Mouse (Mus musculus) adrenal gland, adult 8-10 months (tissue): ENCODE data around the gene Prpf6. TPM values are rescaled to one million over a fixed set of nuclear protein-coding genes. Genes with fewer than 3 reads are reported as not detected.
A peak's percentile ranks its signal among the peaks of the same experiment; 100 is the strongest.

ENCODE experiments used
- DNase-seq: peaks from one replicate; pipeline ENCODE4 v3.0.0; 2022
- total RNA-seq, 4 experiments: library from RNA; stranded (reverse); gene quantifications; 2 replicates each; pipeline ENCODE4 v1.2.4; 2022

Gene Prpf6
- total RNA-seq, 4 experiments from 2014 or later = 69.0 to 85.2 (median 76.4) TPM

GRCm38 (mm10) chr2:181580131-181580772, 11.4 kb upstream of the Prpf6 start:
- no peak for DNase-seq

DNA sequence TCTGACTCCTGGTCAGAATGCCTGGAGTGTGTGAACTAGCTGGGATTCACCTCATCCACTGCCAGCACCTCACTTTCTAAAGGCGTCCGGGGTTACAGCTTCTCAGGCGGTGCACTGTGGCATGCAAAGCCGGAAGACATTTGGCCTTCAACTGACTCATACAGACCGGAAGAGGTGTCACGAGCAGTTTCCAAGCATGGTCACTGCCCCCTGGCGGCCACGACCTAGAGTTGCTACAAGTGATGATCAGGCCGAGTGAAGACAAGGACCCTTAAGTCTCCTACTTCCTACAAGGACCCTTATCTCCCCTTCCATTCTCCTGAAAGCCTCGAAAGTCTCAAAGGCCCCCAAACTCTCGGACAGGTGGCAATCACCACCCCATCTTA, 10.7 kb upstream of the Prpf6 start:
- peak; percentile 84 for DNase-seq

GRCm38 (mm10) chr2:181581402-181582120, 10.1 kb upstream of the Prpf6 start:
- DNase-seq = peak; percentile 83

- DNase-seq = no peak
These were observed 9.3 kb upstream of the Prpf6 start for GRCm38 (mm10) chr2:181582358-181582757.

GRCm38 (mm10) chr2:181582939-181583338, 8.7 kb upstream of the Prpf6 start:
- DNase-seq = no peak

DNA sequence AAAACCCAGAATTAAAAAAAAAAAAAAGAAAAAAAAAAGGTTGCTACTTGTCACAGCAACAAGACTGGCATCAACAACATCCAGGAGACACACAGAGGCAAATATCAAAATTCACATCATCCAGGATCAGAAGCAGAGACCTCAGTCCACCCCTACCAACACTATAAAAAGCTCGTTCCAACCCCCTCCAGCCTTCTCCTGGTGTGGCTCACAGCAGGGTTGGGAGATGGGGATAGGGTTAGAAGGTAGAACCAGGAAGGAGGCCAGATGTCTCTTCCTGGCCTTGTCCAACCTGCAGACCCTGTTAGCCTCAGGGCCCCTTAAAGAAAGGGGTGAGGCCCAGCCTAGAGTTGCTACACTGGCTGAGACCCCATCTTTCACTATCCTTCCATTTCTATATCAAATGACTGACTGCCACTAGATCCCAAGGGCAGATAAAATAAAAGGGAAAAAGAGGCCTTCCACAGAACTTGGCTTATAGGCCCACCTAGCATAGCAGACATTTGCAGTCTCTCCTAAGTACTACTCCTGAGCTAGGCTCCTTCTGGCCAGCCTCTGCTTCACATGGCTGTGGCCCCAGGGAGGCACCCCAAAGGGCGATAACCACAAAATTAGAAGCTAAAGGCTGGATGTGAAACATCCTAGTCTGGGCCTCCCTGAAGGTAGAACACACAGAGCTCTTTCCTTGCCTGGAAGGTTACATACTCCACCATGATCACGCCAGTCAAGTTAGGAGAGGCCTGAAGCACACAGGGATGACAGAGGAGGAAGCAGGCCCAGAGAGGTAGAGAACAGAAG, 8.0 kb upstream of the Prpf6 start:
- no peak for DNase-seq

DNA sequence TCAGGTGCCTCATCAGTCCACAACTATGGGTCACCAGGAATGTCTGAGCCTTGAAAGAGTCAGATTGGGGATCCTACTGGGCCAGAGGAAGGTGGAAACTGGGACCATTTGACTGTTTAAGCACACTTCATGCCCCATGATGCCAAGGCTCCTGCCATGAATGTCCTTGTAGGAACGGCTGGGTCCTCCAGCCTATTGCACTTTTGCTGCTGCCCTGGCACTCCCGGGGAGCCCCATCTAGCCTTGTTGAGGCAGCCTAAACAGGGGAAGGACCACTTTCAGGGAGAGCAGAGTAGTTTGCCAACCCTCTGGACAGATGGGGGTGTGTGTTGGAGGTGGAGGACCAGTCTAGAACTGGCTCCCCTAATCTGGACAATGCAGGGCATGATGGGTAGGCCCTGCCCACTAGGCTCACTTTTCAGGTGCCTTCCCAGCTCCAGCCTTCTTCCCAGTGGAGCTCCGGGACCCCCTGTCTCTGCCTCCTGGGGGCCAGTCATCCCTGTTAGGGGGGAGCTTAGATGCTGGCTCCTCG, 7.2 kb upstream of the Prpf6 start, which contains the start of gene Uckl1:
Gene Uckl1, minus strand, starts transcription at position 482 of the 532 bp plus-strand sequence.
- no peak for DNase-seq

DNA sequence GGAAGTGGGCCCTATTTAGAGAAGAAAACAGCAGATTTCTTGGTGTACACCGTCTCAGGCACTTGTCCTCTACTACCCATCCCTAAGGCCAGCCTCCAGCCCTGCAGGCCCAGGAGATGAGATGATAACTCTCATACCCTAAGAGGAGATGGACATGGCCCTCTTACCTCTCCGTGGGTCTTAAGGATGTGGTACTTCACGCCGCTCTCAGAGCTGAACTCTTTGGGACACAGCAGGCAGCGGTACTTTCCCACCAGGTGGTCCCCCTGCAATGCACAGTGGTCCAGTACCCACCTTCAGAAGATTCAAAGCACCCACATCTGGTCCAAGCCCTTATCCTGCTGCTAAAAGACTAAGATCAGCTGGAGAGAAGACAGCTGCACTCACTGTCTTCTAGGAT, 6.2 kb upstream of the Prpf6 start:
- no peak for DNase-seq

GRCm38 (mm10) chr2:181586124-181586523, 5.5 kb upstream of the Prpf6 start:
- no peak for DNase-seq

DNA sequence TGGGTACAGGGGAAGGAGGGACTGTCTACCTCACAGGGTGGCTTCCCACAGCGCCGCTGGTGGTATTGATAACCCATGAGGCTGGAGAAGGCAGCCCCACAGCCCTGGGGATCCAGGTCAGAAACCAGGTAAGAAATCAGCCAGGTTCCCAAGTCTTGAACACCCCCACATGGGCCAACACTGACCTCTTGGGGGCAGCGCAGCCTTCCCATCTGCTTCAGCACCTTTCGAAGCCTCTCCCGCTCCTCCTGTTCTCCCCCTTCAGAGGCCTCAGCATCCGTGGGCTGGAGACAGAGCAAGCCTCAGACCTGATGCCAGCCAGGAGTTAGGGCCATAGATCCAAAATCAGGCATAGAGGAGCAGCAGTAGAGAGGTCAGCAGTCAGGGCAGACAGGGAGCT, 3.9 kb upstream of the Prpf6 start:
- no peak for DNase-seq

- no peak for DNase-seq
These were observed 3.4 kb upstream of the Prpf6 start for GRCm38 (mm10) chr2:181588229-181588780.

DNA sequence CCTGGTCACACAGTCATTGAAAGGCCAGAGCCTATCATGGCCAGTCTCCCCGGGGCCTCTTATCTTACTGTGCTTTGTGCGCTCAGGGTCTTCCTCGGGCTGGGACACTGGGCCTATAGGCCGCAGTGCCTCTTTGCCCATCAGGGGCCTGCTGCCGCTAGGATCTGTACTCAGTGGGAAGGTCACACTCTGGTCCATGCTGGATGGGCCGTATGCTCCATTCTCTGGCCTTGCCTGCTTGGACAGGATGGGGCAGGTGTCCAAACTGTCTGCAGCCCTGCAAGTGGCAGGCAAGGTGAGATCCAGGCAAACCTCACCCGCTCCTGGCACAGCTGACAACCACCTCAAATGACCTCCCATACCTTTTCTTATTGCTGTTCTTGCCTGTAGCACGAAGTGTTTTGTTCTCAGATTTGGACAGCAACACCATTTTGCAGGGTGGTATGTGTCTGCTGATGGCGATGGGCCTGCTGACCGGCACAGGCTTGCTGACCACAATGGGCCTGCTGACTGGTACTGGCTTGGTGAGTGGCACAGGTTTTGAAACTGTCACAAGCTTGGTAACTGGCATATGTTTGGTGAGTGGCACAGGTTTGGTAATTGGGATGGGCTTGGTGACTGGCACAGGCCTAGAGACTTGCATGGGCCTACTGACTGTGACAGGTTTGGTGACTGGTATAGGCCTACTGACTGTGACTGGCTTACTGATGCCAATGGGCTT, 2.5 kb upstream of the Prpf6 start:
- DNase-seq = no peak

DNA sequence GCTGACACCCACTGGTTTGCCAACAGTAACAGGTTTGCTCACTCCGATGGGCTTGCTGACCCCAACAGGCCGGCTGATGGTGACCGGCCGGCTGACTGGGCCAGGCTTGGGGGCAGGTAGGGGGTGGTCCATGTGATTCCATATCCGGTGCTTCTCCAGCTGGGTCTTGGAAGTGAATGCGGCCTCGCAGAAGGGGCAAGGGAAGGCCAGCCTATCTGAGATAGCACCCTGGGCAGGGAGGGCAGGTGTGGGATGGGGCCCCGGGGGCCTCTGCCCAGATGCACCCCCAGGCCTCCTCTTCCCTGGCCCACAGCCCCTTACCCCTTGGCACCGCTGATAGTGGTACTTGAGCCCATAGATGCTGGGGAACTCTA, 1.9 kb upstream of the Prpf6 start:
- DNase-seq = no peak

DNA sequence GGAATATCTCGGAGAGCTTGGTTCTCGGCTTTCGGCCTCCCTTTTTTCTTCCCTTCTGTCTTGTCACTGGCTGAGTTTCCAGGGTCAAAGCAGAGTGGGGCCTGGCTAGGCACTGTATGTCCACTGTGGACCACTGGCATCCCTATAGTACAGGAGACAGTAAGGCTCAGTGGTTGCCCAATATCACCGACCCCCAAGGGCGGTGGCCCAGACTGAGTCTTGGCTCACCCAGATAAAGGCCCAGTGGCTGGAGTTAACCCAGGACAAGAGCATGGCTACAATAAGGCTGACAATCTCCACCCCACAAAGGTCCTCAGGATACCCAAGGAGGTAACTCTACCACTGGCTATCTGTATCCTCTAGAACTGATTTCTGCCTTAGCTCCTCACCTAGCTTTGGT, 1.2 kb upstream of the Prpf6 start:
- DNase-seq = no peak

GRCm38 (mm10) chr2:181592231-181593041, 768 bp downstream of the Prpf6 start, which contains the start of gene Zfp512b:
Zfp512b (minus strand) TSS chr2:181592803.
- DNase-seq = peak; percentile 58

DNA sequence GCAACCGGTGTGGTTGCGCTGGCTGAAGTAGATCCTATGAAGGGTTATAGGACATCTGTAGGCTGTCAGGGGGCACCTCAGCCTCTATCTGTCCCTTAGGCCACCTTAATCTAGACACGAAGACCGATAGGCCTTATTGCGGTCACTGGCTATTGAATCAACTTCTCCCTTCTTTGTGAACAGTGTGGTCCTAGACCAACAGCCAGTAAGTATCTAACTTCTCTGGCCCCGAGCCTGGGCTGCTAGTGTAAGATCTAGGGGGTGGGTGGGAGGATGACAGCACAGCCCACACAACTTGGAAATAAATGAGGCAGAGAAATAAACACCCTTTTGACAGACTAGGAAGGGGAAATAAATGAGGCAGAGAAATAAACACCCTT, 1.4 kb downstream of the Prpf6 start:
- DNase-seq = no peak

GRCm38 (mm10) chr2:181593937-181594336, 2.3 kb downstream of the Prpf6 start:
- DNase-seq = no peak

DNA sequence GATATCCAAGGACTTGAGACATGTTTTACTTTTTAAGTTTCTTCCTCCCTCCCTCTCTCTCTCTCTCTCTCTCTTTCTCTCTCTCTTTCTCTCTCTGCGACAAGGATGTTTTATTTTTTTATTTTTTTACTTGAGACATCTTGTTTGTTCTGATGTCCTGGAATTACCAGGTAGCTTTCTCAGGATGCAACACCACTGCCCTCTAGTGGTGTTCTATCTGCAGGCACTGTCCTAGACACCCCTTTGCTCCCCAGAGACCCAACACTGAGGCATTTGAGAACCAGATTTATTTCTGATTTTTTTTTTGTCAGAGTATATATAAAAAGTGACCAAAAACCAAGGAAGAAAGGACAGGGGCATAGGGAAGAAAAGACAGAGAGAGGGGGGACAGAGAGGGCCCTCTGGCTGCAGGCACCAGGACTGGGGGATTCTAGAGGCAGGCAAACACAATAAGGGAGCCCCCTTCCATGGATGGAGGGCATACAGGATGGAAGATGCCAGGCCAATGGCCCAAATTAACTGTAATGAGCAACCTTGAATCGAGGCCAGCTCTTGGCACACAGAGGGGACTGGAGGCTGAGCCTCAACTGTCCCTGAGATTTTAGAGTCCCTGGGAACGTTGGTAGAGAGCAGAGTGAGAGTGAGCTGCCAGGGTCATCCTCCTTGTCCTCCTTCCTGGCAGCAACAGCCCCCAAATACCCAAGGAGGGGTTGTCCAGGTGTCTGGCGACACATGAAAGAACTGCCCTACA, 3.5 kb downstream of the Prpf6 start:
- DNase-seq = peak; percentile 76

GRCm38 (mm10) chr2:181596221-181596960, 4.7 kb downstream of the Prpf6 start:
- DNase-seq = no peak
